Mouse (Mus musculus): ENCODE results near the gene Stk11ip.

The Stk11ip gene

DNA sequence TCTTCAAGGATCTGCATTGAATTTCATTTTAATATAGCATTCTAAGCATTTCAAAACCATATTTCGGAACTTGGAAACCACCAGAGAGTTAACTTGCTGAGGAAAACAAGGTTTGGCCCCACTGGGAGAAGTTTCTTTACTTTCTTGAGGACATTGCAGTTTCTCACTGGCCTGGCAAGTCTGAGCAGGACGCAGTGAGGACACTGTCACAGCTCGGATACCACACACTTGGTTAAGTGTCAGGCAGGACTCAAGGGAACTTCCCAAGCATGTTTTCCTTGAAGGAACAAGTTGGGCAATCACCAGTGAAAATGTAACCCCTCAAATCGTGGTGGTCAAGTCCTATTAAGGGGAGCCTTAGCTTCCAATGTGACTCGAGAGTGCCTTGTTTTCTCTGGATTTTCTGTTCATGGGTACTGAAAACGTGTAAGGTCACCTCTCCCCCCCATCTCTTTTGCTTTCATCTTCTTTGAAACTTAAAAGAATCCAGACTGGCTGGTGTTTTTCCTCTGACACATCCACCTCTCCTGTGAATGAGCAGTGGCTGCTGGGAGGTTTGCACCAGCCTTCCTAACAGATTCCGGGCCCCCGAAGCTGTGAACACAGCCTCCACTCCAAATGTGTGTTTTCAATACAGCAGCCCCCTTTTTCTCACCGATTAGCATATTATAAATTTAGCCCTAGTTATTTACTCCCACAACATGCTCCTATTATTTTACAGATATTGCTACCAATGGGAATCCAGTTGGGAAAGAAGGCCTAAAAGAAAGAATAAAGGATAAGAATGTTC lies 16.9 kb upstream of the Stk11ip start:
- in situ Hi-C loops (cut with MboI) = no loop called here

DNA sequence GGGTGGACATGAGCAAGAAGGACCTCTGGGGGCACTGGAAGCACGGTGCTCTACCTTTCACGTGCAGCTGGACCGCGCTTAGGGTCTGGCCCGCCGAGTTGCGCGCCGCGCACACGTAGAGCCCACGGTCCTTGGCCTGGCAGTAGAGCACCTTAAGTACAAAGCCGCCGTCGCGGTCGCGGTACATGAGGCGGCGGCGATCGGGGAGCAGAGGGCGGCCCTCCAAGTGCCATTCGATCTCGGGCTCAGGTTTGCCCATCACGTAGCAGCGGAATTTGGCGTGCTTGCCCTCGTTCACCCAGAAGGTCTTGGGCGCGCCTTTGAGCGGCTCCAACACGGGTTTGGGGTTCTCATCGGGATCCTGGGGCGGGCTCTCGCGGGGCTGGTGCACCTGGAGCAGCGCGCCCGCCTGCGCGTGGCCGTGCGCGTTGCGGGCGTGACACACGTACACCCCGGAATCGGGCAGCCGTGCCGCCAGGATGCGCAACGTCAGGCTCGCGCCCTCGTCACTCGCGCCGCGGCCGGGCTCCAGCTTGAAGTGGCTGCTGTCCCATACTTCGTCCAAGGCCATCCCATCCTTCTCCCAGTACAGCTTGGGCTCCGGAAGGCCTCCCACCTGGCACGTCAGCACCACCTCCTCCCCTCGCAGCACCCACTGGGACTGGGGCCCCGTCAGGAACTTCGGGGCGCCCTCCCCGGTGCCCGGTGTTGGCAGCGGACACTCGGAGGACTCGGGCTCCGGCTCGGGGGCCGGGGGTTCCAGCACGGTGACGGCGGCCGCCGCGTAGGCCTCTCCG lies 16.0 kb upstream of the Stk11ip start:
- in situ Hi-C loops (cut with MboI) = no loop called here

DNA sequence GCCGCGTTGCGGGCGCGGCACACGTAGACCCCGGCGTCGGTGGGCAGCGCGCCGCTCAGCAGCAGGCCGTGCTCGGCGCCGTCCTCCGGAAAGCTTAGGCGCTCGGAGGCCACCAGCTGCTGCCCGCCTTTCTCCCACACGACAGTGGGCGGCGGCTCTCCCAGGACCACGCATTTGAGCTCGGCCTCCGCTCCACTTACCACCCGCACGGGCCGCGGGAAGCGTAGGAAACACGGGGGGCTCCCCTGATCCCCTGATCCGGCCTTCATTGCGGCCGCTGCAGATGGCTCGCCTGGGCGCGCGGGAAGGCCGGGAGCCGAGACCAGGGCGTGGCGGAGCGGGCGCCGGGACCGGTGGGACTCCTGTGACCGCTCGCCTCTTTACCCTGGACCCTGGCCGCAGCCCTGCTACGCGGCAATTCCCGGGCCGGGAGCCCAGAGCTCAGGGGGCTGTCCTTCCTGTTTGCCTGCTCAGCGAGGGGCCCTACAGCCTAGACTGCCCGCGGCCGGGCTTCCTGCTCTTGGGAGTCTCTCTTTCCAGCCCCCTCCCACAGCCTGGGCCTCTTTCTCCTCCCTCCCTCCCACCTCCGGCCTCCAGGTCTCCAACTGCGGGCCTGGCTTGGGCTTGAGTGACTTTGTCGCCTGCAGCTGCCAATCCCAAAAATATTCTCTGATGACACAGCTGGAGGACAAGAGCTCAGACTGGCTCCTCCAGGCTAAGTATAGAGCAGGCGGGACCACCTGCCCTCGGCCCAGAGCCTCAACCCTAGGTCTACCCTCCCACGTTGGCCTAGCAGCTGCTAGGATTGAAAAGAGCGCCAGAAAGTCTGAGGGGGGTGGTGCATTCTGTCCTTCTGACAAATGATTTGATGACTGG lies 15.1 kb upstream of the Stk11ip start, which contains the start of gene Obsl1:
TSS of gene Obsl1 (minus strand) at position 497 of the 876 bp plus-strand sequence.
- in situ Hi-C loops (cut with MboI) = no loop called here

DNA sequence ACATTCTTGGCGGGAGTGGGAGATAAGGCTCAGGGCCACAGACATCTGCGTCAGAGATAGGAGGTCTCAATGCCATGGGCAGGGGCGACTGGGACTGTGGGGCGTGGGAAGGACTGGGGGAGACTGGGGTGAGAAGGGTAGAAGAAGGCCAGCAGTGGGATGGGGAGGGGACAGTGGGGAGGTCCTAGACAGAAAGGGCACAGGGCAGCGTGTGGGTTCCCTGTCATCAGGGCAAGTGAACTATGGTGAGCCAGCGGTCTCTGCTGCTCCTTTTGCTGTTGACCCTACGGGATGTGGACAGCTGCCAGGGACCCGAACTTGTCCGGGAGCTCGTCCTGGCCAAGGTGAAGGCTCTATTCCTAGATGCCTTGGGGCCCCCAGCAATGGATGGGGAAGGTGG lies 14.3 kb upstream of the Stk11ip start, which contains the start of gene Inha:
TSS of gene Inha (plus strand) at position 72 of the 400 bp plus-strand sequence.
- in situ Hi-C loops (cut with MboI) = no loop called here

DNA sequence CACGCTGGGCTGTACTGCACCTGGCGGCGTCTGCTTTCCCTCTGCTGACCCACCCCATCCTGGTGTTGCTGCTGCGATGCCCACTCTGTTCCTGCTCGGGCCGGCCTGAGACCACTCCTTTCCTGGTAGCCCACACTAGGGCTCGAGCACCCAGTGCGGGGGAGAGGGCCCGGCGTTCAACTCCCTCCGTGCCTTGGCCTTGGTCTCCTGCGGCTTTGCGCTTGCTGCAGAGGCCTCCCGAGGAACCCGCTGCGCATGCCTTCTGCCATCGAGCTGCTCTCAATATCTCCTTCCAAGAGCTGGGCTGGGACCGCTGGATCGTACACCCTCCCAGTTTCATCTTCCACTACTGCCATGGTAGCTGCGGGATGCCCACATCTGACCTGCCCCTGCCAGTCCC lies 11.7 kb upstream of the Stk11ip start:
- in situ Hi-C loops (cut with MboI) = no loop called here

GRCm38 (mm10) chr1:75510154-75510553 lies 11.2 kb upstream of the Stk11ip start:
- in situ Hi-C loops (cut with MboI) = no loop called here

GRCm38 (mm10) chr1:75511437-75512210 lies 9.7 kb upstream of the Stk11ip start:
- in situ Hi-C loops (cut with MboI) = no loop called here

DNA sequence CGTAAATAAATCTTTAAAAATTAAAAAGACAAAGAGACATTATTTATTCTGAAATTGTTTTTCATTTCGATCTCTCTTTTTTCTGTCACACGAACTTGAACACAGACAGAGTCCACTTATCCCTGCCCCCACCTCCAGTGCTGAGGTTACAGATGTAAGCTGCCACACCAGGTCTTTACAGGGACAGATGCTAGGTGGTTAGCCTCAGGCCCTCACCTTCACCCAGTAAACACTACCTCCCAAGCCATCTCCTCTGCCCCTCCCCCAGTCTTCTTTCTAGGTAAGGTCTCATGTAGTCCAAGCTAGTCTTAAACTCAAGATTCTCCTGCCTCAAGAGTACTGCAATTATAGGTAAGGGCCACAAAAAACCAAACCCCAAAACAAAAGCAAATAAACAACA lies 8.8 kb upstream of the Stk11ip start:
- in situ Hi-C loops (cut with MboI) = no loop called here

GRCm38 (mm10) chr1:75516703-75517380 lies 4.5 kb upstream of the Stk11ip start:
- in situ Hi-C loops (cut with MboI) = no loop called here

DNA sequence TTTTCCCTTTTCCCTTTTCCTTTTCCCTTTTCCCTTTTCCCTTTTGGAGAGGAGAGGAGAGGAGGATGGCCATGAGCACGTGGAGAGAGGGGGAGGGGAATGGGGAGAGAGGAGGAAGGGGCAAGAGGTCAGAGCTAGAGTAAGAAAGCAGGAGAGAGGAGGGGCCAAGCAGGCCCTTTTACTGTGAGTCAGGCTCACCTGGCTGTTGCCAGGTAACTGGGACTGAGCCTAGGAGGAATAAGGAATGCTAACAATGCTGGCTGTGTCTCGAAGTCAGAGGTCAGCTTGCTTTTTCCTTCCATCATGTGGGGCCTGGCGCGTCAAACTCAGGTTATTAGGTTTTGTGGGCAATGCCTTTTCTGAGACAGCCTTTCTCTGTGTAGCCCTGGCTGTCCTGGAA lies 3.3 kb upstream of the Stk11ip start:
- in situ Hi-C loops (cut with MboI) = no loop called here

DNA sequence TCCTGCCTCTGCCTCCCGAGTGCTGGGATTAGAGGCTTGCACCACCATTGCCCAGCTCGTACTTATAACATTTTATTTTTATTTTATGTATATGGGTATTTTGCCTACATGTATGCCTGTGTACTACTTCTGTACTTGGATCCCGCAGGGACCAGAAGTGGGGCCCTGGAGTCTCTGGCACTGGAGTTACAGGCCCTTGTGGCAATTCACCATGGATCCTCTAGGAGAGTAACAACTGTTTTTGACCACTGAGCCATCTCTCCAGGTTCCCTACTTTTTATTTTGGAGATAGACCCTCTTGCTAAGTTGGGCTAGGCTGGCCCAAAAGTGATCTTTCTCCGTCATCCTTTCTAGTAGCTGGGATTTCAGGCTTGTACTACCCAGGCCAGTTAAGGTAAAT lies 2.9 kb upstream of the Stk11ip start:
- in situ Hi-C loops (cut with MboI) = no loop called here

- in situ Hi-C loops (cut with MboI) = no loop called here
Measured at GRCm38 (mm10) chr1:75519576-75519975, 1.8 kb upstream of the Stk11ip start.

DNA sequence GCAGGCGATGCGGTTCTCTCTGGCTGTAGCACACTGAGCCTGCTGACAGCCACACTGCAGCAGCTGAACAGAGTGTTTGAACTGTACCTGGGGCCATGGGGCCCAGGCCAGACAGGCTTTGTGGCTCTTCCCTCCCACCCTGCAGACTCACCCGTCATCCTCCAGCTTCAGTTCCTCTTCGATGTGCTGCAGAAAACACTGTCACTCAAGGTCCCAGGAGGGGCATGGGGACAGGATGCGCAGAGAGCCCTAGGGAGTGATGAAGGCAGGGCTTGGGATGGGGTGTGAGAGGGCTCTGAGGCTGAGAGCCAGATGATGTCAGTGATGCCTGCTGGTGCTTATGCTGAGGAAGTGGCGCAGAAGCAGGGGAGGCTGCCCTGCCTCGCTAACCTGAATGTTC lies 3.4 kb downstream of the Stk11ip start:
- in situ Hi-C loops (cut with MboI) = no loop called here

- in situ Hi-C loops (cut with MboI) = no loop called here
Measured at GRCm38 (mm10) chr1:75530546-75530945, 9.2 kb downstream of the Stk11ip start.

DNA sequence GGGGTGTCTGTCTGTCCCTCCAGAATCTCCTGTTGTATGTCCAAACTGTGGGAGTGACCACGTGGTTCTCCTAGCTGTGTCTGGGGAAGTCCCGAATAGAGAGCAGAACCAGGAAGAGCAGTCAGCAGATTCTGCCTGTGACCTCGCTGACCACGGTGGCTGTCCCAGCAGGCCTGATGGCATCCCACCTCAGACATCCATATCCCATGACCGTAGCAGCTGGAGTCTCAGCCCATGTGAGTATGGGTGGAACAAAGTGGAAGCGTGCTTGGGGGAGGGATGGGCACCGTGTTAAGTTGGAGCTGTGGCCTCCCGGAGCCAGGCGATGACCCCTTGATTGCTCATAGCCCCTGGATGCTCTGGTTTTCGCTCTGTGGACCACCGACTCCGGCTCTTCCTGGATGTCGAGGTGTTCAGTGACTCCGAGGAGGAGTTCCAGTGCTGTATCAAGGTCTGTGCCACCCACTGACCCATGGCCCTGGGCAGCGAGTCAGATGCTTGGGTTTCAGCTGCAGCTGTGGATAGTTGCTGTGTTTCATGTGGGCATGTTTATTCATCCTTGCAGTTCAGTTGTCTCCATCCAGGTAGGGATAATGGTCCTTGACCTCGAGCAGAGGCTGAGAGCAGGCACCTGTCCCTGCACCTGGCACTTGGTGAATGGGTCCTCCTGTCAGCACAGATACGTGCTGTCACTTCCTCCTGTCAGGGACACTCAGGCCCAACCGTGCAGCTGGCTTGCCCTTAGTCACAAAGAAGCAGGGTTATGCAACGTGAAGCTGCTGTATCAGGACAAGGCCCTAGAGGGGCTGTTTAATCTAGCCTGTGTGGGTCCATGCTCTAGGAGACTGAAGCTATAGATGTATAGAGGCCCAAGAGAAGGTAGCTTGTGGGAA lies 11.2 kb downstream of the Stk11ip start:
- in situ Hi-C loops (cut with MboI) = no loop called here

- in situ Hi-C loops (cut with MboI) = no loop called here
Measured at GRCm38 (mm10) chr1:75533325-75534252, 12.3 kb downstream of the Stk11ip start.

- in situ Hi-C loops (cut with MboI) = no loop called here
Measured at GRCm38 (mm10) chr1:75537587-75537986, 16.3 kb downstream of the Stk11ip start.

DNA sequence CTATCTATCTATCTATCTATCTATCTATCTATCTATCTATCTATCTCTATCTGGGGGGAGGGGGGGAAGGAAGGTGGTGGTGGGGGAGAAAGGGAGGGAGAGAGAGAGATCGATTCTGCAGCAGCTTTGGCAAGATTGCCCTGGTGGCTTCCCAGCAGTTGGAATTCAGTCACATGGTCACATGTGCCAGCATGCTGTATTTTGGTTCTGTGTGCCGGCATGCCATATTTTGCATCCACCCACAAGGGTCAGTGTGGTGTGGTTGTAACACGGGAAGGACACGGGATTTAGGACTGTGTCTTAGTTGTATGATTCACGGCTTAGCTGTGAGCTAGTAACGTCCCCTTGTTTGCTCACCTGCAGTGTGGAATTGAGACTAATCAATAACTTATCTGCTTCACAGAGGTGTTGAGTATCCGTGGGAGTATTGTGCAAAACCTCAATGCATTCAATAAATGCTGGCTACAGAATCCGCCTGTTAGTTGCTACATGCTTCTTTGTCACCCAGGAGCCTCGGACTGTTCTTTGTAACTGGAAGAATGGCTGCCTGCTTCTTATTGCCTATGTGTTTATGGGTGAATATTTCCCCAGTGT lies 17.4 kb downstream of the Stk11ip start:
- in situ Hi-C loops (cut with MboI) = no loop called here
